Mouse (Mus musculus) regulatory T cell (primary cell): ENCODE measurements around the gene Fn3krp.

ENCODE experiments used
- in situ Hi-C: fragments of 300-600 bp; cut with MboI, MseI; formaldehyde crosslinking; loops from one replicate; pipeline ENCODE4 v1.15.1; 2025; ENCODE audit warnings: high pct_unique_total_duplicates

The Fn3krp gene

DNA sequence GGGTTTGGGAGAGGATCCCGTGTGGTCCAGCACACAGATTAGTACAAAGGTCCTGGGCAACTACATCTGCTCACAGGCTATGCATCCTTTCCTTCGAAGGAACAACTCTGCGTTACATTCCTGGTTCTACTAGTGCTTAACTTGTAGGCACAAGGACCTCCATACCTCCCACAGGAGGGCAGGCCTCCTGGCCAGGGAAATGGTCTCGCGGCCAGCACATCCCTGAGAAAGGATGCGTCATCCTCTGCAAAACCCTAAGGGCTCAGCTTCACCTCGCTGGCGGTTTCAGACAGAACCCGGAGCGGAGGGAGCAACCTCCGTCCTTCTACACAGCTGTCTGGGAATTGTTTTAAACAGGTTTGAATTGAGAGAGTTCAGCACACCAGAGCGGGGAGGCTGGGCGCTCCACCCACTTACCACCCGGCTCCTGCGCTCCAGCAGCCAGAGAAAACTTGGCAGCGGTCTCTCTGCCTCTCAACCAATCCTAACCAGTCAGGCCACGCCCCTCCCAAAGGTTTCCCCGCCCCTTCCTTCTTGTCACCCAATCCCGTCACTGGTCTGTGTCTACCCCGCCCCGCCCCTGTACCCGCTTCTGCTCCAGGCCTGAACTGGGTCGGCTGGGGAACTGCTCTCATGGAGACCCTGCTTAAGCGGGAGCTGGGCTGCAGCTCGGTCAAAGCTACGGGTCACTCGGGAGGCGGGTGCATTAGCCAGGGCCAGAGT lies at the start of gene Fn3krp:
Fn3krp (plus strand) TSS at position 572 of the 723 bp plus-strand sequence.
- in situ Hi-C loops = no loop called here

DNA sequence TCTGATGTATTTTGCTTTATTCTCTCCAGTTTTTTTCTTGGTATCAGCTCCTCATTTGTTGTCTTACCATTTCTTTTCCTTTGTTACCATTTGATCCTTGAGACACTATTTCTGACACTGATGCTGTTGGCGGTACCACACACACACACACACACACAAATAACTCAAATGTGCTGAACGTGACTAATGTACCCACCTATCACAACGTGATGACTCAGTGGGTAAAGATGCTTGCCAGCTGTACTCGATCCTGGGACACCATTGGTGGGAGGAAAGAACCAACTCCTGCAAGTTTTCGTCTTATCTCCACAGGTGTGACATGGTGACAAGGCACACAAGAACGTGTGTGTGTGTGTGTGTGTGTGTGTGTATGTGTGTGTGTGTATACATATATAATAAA lies 47.9 kb upstream of the Fn3krp start:
- in situ Hi-C loops = no loop called here

DNA sequence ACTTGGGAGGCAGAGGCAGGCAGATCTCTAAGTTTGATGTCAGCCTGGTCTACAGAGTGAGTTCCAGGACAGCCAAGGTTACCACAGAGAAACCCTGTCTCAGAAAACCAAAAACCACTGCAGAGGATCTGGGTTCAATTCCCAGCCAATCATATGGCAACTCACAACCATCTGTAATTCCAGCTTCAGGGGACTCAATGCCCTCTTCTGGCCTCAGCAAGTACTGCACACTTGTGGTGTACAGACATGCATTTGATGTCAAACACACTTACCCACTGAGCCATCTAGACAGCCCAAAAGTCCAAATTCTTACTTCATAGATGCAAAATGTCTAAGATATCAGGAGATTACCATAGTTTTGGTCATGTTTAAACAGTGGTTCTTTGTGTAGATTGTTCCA lies 42.6 kb upstream of the Fn3krp start:
- in situ Hi-C loops = no loop called here

DNA sequence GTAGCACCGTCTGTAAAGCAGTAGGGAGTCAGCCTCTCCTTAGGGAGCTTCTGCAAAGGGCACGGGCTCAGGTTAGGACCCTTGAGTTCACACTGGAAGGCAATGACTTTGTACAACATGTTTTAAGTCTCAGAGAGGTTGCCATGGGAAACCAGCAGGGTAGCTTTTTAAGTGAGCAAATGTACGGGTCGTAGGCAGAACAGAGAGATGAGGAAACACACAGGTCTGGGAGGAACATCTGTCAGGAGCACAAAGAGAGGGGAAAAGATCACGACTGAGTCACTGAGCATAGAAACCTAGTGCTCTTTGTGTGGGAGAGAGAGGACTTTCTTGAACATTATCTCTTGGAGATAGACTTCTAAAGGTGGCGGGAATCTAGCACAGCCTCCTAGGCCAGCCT lies 40.9 kb upstream of the Fn3krp start:
- in situ Hi-C loops = no loop called here

DNA sequence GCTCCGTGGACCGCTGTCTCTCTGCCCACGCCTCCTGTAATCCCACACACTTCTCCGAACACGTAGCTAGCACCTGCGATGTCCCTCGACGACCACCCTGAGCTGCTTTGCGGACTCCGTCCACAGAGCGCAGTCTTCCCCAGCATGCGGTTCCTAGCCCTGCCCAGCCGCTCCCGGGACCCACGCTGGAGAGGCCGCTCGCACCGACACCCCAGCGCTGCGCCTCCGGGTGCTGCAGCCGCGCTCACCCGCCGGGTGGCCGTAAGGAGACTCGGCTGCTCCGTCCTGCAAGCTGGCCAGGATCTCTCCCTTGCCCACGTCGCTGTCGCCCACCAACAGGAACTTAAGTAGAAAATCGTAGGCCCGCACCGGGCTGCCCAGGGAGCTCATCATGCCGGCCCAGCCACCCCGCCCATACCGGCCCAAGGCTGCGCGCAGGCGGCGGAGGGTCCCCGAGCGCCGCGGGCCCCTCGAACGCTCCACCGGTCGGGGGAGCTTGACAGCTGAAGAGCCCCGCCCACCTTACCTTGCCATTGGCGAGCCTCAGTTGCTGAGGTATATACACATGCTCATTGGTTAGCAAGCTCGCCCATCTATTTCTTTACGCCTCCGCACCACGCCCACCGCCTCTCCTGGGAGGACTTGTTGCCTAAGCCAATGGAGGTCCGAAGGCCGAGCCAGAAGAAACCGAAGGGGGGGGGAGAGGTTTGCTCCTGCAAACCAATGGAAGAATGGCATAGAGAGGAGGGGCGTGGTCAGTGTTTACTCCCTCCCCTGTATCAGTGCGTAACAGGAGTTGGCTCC lies 33.2 kb upstream of the Fn3krp start, which contains the start of gene Rab40b:
Rab40b (minus strand) TSS at position 502 of the 804 bp plus-strand sequence.
- in situ Hi-C loops = no loop called here

DNA sequence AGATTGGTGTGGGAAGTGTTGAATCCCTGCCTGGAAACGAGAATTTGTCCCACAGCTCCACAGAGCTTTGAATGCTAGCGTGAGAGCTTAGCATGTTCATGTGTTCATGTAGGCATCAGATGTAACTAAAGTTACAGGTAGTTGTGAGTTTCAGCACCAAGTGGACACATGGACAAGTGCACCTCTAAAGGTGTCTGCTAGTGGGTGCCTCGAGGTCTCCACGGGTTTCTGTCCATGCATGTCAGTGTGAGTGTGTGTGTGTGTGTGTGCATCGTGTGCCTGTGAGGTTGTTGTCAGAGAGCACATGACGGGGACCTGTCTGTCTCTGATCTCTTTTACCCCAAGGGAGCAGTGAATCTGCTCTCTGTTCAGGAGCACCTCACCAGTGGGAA lies 32.7 kb upstream of the Fn3krp start:
- in situ Hi-C loops = no loop called here

DNA sequence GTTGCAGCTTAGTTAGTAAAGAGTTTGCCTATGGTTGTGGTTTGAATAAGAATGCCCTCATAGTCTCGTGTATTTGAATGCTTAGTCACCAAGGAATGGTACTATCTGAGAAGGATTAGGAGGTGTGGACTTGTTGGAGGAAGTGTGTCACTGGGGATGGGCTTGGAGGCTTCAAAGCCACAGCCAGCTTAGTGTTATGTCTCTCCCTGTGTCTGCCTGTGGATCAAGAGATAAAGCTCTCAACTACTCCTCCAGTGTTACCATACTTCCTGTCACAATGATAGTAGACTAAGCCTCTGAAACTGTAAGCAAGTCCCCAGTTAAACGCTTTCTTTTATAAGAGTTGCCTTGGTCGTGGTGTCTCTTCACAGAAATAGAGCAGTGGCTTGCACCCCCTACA lies 30.4 kb upstream of the Fn3krp start:
- in situ Hi-C loops = no loop called here

DNA sequence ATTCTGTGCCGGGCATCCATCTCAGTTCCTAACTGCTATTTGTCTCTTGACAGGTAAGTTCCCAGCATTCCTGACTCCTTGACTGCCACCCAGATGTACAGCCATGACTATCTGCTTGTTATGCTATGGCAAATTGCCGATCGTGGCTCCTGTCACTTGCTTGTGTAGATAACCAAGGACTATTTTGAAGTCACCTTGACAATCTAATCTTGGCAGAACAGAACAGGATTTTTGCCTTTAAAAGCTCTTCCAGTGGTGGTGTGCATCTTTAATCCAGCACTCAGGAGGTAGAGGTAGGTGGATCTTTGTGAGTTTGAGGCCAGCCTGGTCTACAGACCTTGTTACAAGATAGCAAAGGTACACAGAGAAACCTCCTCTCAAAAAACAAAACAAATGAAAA lies 28.8 kb upstream of the Fn3krp start:
- in situ Hi-C loops = no loop called here

DNA sequence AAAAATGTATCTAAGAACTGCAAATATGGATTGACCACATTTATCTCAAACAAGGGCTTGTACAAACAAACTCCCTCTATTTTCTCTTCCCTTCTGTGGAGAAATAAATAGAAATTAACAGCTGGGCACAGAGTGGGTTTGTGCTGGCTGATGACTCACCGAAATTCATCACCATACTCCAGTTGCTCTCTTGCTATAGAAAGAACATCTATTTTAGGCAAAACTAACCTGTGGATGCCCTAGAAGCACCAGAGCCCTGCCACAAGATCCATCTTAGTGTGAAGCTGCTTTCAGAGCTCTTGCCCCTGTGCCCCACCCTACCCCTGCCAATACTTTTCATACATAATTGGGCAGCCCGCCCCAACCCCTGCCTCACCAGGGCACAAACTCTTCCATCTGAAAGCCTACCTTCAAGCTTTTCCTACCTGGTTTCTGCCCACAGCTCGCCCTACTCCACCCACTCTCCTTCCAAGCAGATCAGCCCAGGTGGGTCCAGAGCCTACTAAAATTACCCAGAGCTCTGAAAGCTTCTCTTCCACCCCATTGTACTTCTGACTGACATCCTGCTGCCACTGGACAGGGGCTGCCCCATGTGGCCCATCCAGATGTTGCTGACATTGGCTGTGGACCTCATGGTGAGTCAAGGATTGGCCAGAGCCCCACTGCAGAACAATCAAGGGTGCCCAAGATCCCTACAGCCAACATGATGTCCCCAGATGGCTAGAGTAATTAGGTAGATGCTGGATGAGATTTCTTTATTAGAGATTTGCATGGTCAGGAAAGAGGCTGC lies 13.6 kb upstream of the Fn3krp start:
- in situ Hi-C loops = loop anchor here (5.0 kb wide), 1 partner anchor 40 kb away; no protein-coding TSS in a partner anchor

DNA sequence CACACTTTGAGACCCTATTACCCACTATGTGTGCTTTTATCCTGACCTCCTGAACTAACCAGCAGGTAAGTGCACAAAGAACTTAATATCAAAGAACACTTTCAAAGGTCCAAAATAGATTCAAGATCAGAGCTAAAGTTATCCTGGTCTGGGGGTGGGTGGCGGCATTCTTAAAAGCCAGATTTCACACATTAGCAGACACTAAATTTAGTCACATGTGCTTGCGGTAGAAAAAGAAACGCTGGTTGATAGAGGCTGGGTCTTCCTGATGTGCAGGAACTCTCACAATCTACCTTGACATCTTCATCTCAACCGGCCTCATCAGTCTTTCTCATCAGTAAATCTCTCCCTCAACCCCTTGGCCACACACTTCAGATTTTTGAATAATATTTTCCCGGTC lies 6.4 kb upstream of the Fn3krp start:
- in situ Hi-C loops = no loop called here

DNA sequence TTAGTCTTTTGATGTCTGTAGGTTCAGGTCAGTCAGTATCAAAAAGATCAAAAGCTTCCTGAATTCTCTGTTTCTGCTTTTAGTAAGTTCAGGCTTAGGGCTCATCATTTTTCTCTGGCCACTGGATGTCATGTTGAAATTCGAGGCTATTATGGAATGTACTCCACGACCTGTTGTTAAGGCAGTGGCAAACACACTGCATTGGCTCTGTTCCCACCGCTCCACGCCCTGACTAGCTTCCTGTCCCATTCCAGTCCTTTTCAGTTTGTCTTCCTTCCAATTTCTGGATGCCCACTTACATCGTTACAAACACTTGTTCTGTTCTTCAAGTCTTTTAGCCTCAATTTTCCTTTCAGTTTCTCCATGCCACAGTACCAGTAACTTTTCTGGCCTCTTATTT lies 5.8 kb upstream of the Fn3krp start:
- in situ Hi-C loops = no loop called here

DNA sequence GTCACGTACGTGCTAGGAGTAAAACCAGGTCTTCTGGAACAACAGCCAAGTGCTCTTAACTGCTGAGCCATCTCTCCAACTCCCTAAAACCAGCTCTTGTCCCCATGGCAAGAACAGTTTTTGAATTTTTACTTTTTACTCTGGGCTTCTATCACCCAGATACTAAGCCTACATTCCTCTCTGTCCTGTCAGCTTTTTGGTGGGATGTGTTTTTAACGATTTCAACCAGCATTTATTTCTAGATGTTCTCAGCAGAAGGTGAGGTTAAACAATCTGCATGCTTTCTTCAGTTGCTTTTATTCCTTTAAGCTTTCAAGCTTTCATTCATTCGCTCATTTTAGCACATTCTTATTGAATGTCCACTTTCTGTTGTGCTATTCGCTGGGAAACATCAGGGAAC lies 3.2 kb upstream of the Fn3krp start:
- in situ Hi-C loops = no loop called here

DNA sequence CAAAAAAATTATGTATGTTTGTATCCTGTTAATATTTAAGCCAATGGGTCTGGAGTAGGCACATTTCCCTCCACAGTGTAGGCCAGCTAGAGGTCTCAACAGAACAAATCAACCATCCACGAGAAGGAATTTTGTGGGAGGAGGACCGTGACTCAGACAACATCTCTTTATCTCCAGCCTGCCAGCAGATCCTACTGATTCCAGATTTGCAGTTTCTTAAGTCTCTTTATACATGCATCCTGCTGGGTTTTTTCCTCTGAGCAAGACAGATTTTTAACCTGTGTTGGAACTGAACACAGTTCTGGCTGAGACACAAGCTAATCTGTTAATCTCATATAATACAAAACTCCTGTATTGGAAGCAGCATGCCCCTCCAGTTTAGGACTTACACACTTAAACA lies 2.3 kb upstream of the Fn3krp start:
- in situ Hi-C loops = no loop called here

DNA sequence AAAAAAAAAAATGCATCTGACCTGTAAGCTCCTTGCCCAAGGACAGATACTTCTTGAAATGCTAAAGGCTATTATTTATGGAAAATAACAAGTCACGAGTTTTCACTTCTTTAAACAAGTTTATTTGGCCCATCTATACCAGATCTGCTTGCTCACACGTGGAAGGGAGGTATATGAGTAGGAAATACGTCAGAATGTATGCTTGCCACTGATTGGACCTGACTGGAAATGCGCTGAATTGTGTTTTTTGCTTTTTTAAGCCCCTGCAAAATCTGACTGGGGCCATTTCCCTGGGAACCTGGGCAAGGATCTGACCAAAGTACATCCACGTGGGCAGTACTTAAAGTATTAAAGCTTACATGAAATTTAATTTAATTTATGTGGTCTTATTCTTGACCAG lies 822 bp upstream of the Fn3krp start:
- in situ Hi-C loops = no loop called here

DNA sequence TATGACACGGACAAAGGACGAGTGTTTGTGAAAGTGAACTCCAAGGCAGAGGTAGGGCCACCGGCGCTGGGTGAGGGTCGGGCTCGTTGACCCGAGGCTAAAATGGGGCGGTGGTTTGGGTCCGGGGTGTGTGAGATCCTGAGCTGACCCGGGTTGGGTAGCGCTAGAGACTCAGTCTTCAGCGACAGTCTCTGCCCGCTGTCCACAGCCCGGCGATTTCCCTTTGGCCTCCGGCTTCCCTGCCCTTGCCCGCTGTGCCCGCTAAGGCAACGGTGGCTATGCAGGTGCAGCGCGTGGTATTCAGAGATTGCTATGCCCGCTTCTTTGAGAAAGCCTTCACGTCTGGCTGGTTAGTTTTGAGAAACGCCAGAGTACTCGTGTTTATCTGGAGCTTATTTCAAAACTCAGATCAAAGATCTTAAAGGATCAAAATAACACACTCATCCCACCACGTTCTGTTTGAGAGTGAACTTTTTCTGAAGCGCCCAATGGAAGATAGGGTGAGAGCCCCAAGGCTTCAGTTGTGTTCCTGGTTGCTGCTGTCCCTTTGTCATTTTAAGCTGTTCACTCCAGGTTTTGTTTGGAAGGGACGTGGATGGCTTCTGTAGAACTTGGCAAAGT lies 462 bp downstream of the Fn3krp start:
- in situ Hi-C loops = no loop called here

DNA sequence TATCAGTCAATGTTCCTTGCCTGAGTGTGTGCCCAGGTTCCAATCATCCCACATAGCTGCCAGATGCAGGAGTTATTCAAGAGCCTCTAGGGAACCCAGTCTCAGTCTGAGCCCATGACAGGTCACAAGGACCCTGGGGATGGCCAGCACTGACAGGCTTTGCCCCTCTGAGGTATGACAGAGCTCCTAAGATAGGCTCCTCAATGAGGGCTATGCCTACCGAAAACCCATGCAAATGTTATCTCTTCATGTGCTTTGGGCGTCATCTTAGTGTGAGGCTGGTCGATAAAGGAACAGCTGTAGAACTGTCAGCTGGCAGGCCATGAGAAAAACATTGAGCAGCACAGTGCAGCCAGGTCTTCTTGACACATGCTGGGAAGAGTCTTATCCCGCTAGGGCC lies 12.2 kb downstream of the Fn3krp start:
- in situ Hi-C loops = no loop called here

DNA sequence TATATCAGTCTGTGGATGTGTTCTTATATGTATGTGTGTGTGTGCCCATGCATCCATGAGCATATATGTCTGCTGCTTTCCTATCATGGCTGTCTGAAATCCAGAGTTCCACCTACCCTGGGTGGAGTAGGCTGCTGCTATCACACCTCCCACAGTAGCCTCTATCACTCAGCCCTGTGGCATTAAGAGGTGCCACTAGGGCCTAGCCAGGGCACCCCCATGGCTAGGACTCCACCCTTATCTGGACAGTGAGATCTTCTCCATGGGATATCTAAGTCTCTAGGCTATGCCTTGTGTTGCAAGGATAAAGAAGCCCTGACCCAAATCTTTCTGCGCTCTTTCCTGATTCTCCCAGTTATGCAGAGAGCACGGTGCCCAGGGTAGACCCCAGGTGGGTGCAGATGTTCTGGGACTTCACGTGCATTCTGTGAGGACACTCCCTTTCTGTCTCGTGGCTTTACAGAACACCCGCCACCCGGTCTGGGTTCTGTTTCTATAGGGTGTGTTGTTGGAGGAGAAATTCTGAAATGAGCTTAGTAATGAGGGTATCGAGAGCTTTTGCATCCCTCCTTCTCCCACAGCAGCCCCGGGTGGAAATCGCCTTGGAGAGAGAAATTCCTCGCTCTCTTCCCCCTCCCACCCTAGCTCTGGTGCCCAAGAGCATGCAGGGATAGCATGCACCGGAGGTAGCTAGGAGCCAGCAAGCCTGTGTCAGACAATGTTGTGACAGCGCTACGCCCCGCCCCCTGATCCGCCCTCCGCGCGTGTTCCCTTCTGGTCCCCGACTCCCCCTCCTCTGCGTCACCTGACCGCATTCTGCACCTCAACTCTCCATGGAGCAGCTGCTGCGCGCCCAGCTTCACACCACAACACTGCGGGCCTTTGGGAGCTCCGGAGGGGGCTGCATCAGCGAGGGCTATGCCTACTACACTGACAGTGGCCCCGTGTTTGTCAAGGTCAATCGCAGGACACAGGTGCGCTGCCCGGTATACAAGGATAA lies 13.3 kb downstream of the Fn3krp start, which contains the start of gene Fn3k:
Fn3k (plus strand) TSS at position 758 of the 1,000 bp plus-strand sequence.
- in situ Hi-C loops = no loop called here

DNA sequence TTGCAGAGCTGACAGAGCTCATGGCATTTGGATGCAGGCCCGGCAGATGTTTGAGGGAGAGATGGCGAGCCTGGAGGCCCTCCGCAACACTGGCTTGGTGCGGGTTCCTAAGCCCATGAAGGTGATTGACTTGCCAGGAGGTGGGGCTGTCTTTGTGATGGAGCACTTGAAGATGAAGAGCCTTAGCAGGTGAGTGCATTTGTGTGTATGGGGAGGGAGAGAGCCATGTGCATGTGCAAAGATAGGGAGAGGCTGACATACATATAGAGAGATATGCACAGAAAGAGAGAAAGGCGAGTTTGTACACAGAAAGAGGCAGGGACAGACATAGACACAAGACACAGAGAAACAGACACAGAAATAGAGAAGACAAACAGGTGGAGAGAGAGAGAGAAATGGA lies 16.0 kb downstream of the Fn3krp start:
- in situ Hi-C loops = no loop called here

DNA sequence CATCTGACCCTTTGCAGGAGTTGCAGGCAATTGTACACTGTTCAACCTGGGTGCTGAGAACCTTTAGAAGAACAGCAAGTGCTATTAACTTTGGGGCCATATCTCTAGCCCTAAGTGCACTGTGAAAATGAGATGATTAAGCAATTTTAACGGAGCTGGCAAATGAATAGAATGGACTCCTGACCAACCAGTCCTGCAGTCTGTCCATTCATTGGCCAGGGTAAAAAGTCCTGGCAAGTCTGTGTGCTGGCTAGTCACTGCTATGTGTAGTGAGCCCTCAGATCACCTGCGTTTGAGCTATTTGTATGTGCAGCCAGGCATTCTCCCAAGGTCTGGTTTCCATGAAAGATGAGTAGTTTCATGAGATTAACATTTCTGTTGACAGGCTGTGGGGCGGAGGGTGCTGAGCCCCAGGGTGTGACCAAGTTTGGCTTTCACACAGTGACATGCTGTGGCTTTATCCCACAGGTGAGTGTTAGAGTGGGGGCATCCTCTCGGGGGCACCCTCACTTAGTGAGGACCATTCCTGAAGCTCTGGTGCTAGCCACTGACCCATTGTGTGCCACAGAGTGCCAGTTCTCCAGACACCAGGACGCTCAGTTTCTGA lies 18.6 kb downstream of the Fn3krp start:
- in situ Hi-C loops = no loop called here

DNA sequence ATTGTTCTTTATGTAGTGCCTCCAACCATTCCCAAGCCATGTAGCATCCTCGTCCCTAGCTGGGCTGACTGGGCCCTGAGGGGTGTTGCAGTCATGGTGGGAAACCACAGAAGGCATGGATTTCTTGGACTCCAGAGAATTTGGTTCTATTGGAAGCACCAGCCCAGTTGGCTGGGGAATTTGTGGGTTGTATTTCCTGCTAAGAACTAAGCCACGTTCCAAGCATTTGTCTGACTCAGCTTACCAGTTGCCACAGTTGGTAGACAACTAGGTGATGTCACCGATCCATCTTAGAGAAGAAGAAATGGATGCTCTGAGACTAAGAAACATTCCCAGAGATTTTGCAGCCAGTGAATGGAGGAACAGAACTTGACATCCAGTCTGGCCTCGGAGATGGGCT lies 20.5 kb downstream of the Fn3krp start:
- in situ Hi-C loops = no loop called here
